Mouse (Mus musculus): ENCODE measurements around the gene Dusp8.

The Dusp8 gene

DNA sequence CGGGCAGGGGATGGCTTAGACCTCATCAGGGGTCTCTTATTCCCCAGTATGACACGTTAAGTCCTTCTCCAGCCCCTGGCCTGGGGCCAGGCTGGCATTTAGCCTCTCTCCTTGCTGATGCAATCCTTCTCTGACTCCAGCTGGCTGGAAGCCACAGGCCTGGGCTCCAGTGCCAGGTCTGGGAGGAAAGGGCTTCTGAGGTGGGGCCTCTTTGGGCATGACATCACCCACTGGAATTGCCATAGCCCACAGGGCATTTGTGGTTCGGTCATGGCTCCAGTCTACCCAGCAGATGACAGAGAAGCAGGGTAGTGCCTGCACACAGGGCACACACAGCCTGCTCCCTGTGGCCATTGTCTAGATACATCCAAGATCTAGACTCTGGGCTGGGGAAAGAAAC is 10.8 kb downstream of the Dusp8 start:
- peak; percentile 91 to 93 for DNase-seq

- no peak for DNase-seq
Measured at GRCm38 (mm10) chr7:142084395-142084794, 11.2 kb downstream of the Dusp8 start.

- peak; percentile 43 to 53 for DNase-seq
Measured at GRCm38 (mm10) chr7:142083588-142084317, 11.9 kb downstream of the Dusp8 start.

DNA sequence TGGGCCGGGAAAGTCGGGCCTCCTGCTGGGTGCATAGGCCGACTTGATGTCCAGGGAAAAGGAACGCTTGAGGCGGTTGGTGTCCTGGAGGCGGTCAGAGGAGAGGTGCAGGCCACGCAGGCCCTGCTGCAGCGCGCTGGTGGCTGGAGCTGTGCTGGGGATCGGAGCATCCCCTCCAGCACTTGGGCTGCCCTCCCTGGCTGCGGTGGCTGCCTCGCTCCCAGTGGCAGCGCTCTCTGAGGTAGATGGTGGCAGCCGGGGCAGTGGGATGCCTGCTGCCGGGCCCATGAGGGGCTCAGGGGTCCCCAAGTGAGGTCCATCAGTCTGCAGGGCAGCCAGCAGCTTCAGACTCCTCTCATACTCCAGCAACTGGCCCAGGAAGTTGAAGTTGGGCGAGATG is 13.0 kb downstream of the Dusp8 start:
- DNase-seq = peak in 1 of 2 experiments; percentile 6

GRCm38 (mm10) chr7:142082179-142082578 is 13.5 kb downstream of the Dusp8 start:
- DNase-seq = peak in 1 of 2 experiments; percentile 12

DNA sequence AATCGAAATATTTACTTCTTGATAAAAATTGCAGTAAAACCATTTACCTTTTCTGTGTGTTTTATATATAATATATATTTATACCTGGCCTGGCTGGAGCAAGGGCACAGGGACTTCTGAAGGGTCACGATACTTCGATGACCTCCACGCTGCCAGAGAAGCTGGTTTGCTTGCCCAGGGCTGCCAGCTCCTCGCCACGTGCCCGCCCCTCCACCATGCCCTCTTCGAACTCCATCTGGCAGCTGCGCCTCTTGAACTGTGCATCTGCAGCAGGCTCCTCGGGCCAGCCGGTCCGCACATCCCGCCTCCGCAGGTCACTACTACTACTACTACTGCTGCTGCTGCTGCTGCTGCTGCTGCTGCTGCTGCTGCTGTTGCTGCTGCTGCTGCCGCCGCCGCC is 13.9 kb downstream of the Dusp8 start:
- DNase-seq = peak in 1 of 2 experiments; percentile 18

DNA sequence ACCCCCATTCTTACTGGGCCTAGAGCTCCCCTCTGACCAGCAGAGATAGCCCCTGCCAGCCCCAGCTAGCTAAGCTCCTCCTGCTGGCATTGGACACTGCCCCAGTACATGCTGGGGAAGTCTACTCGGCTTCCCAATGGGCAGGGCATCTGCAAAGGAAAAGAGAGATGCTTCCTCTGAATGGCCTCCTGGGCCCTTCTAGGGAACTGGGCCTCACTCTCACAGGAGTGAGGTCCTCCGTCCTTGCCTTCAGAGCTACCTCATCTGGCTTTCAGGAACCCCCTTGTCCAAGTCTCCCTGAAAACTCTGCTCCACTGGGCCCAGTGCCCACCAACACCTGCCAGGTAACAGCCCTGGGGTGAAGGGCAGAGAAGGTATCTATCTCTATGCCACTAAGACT is 14.8 kb downstream of the Dusp8 start:
- peak; percentile 27 for DNase-seq

DNA sequence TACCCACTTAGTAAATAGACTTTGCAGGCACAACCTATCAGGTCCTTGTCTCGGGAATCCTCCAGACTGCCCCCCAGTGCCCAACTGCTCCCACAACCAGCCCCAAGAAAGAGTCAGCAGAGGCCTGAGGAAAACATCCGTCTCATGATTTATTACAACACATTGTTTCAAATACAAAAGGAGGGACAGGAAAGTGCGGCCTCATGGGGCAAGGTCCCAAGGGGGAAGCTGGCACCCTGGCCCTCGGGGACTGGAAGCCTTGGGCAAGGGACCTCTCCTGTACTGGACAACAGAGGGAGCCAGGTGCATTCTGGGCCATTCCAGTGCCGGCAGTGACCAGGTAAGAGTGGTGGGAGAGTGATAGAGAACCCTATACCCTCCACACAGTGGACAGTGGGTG is 16.3 kb downstream of the Dusp8 start:
- peak; percentile 3 to 4 for DNase-seq

- DNase-seq = peak in 1 of 2 experiments; percentile 21
Measured at GRCm38 (mm10) chr7:142077138-142077537, 18.5 kb downstream of the Dusp8 start.

GRCm38 (mm10) chr7:142074146-142074886 is 21.3 kb downstream of the Dusp8 start:
- peak in 1 of 2 experiments; percentile 5 for DNase-seq

DNA sequence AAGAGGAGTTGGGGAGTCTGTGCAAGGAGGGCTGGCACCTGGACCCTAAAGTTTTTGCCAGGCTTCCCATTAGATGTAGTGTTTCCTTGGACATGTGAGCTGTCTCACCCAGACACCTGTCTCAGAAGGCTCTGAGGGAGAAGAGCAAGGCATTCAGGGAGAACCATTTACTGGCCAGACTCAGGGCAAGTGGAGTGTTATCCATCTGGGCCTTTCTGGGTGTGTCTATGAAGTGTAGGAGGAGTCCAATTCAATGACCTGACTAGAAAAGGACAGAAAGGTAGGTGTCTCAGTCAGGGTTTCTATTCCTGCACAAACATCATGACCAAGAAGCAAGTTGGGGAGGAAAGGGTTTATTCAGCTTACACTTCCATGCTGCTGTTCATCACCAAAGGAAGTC is 23.9 kb downstream of the Dusp8 start:
- DNase-seq = no peak

DNA sequence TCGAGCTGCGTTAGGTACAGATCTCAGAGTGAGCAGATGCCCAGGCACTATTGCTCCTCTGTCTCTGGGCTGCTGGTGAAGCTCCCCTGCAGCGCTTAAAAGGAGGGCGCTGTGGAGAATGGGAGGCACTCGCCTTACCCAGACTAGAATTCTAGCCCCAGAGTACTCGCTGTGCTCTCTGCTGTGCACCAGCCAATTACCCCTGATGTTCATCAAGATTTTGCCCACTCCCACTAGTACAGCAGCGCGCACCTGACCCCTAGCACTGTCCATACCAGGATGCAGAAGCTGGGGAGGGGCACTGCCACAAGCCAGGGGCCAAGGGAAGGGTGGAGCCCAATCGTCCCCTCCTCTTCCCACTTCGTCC is 24.4 kb downstream of the Dusp8 start:
- DNase-seq = no peak

GRCm38 (mm10) chr7:142070458-142071211 is 25.0 kb downstream of the Dusp8 start:
- DNase-seq = peak; percentile 90 to 91

GRCm38 (mm10) chr7:142068429-142068828 is 27.2 kb downstream of the Dusp8 start:
- no peak for DNase-seq

GRCm38 (mm10) chr7:142060931-142061565 is 34.6 kb downstream of the Dusp8 start, which contains the start of gene Mob2:
Gene Mob2, minus strand, starts transcription at chr7:142061065.
- DNase-seq = peak; percentile 92 to 95

- peak in 1 of 2 experiments; percentile 23 for DNase-seq
Measured at GRCm38 (mm10) chr7:142060185-142060930, 35.3 kb downstream of the Dusp8 start.

GRCm38 (mm10) chr7:142059024-142059423 is 36.6 kb downstream of the Dusp8 start:
- DNase-seq = no peak

- no peak for DNase-seq
Measured at GRCm38 (mm10) chr7:142057121-142057520, 38.5 kb downstream of the Dusp8 start.

DNA sequence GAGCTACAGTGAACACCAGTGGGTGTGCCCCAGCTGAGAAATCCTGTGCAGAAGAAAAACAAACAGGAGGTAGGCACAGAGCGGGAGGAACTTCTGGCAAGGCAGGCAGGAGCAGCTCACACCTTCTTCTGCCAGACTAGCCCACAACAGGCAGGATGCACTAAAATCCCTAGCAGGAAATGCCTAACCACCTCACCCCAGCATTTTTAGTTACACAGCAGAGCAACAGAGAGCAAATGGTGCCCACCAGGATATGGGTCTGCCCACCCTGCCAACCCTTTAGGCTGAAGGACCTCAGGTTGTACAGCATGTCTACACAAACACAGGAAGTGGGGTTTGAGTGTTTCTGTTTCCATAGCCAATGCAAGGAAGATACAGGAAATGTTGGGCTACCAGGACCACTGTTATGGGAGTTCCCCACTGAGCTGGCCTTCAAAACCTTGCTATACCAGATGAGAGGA is 39.0 kb downstream of the Dusp8 start:
- DNase-seq = no peak

GRCm38 (mm10) chr7:142055431-142055830 is 40.2 kb downstream of the Dusp8 start:
- no peak for DNase-seq

- no peak for DNase-seq
Measured at GRCm38 (mm10) chr7:142050536-142050935, 45.1 kb downstream of the Dusp8 start.

DNA sequence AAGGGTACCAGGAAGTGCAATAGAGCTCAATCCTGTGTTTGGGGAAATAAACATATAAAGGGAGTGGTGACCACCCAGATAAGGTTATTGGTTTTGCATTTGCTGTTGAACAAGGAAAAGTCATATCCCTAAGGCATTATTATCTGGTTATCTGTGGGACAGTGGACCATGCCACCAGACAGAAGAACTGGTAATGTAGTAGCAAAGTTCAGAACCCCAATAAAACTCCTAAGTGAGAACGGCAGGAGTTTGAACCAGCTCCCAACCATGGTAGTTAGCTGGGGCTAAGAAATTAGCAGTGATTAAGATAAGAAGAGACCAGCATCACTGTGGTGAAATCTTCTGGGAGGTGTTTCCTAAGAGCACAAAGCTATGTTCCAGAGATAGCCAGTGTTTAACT is 49.7 kb downstream of the Dusp8 start:
- DNase-seq = no peak
